Mouse (Mus musculus): ENCODE results near the gene Lat.
"Not testable (repeated sequence)": the region's sequence is repeated elsewhere in the genome, so short reads cannot be mapped to it uniquely, and the experiment has no call there.

Lat gene

GRCm38 (mm10) chr7:126332691-126333090 lies 36.7 kb downstream of the Lat start:
- DNase-seq (ENCODE audit: low spot score in 2 of 2) = no peak

DNA sequence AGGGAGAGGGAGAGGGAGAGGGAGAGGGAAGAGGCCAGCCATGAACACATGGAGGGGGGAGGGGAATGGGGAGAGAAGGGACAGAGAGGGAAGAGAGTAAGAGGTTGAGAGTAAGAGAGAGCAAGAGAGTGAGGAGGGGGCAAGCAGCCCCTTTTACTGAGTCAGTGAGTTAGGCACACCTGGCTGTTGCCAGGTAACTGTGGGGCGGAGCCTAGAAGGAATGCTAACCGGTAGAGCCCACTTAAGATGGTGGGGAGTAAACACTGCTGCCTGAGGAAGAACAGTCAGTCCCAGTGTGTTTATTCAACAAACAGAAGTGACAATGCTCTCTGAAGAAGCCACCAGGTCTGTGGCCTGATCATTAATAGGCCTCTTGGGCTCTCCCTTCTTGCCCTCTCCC lies 38.7 kb downstream of the Lat start:
- DNase-seq (ENCODE audit: low spot score in 2 of 2) = no peak

DNA sequence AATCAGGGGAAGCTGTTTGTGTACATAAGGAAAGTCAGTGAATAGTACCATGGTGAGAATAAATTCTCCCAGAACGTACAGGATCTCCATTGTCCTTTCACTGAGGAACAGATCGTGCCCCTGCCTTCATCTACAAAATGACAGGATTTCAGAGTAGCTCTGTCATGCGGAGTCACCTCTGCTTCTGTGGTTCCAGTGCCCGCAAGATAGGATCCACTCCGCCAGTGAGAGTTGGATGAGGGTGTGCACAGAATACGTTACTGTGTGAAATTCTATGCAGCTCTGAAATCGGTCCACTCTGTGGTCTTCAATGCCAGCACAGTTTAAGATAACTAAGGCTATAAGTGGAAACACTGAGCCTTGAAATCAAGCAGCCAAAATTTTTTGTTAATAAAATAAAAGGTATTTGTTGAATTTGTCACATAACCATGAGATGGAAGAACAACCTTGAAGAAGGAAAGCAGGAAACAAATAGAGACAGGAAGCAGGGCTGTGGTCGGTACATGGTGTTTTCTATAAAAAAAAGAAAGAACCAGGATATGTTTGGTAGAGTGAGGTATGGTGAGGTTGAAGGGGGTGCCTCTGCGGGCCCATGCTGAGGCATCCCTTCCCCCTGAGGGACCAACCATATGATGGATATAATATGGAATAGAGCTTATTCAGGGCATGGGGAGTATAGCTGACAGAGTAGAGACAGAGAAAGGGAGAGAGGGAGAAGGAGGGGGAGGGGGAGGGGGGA lies 39.3 kb downstream of the Lat start:
- DNase-seq (ENCODE audit: low spot score in 2 of 2) = no peak

GRCm38 (mm10) chr7:126328848-126329247 lies 40.5 kb downstream of the Lat start:
- DNase-seq (ENCODE audit: low spot score in 2 of 2) = not testable (repeated sequence)

DNA sequence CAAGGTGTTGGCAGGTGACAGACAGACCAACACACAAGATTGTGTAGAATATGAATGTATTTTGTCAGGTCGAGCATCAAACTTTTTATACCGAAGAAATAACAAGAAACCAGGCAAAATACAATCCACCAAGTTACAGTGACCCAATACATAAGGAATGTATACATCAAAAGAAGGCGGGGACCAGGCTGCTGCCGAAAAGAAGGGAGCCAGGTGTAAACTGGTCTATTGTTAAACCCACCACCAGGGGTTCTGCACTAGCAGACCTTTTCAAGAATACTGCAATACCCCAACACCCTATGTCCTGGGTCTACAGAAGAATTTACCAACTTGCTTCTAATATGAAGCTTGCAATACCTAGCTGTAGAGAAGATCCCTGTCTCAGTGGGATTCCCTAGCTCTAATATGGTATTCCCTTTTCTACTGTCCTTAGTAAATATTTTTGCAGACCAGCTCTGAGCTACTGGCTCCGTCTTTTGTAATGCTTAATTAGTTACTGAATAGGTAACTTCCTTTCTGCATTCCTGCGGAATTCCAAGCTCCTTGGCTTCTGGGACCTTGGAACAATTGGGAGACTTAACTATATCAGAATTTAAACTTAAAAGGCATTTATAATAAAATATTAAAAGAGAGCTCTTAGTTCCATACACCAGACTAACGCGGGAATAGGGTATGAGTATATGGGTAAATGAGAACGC lies 43.6 kb downstream of the Lat start:
- not testable (repeated sequence) for DNase-seq (ENCODE audit: low spot score in 2 of 2)

DNA sequence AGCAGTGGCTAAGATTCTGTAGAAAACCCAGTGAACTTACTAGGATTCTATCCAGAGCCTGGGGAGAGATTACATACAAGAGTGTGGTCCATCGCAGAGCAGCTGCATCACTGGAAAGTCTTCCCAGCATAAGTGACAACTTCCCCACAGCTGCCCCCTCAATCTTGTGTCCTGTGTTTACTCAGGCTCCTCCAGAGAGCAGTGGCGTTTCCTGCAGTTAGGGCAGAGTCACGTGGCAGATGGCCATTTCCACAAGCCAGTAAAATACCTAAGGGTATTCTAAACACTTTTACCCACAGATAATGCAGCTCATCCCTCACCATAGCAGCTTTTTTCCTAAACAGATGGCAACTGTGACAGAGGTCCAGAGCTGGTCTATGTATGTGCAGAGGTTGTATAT lies 44.6 kb downstream of the Lat start:
- no peak for DNase-seq (ENCODE audit: low spot score in 2 of 2)

DNA sequence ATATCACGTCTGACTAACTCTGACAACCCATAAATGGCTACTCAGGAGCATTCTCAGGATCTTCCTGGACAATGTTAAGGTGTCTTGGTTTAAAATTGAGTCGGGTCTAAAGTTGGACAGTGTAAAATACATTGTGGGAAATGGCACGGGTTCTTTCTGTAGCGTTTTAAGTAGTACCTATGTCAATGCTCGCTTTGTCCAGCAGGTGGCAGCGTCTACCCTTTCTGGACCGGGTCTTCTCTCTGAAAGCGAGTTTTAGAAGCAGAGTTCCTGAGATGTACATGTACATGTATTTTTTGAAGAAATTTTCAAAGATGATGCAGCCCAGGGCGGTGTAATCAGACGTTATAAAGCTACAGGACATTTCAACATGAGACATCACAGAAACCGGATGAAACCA lies 45.6 kb downstream of the Lat start:
- peak; percentile 78 to 88 for DNase-seq (ENCODE audit: low spot score in 2 of 2)

DNA sequence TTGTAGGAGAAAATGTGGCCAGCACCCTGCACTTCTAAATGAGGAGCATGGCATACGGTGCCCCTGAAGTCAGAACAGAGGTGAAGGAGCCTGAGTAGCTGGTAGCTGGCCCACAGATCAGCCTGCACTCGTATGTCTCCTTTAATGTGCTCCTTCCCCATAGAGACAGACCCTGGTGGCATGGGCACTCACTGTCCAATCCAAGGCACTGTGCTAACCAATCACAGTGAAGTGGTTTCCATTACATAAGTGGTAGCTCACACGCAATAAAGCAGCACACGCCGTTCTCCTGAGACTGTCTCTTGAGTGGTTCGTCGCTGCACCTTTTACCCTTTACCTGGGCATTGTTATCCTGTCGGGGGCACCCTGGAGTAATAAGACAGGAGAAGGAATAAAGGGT lies 55.1 kb downstream of the Lat start:
- no peak for DNase-seq (ENCODE audit: low spot score in 2 of 2)

Data from frontal cortex, postnatal 36 days (tissue).